Mouse (Mus musculus) G1E (cell line): ENCODE data around the gene Sh2d1b2. TPM values are rescaled to one million over a fixed set of nuclear protein-coding genes. Genes with fewer than 3 reads are reported as not detected.

Experiments used
- ATAC-seq: 2 replicates; pipeline ENCODE4 v1.8.0; 2016; ENCODE audit warnings: mild to moderate bottlenecking; ENCODE audit not compliant: insufficient number of reproducible peaks, poor library complexity, low FRiP score, severe bottlenecking; ENCODE audit errors: extremely low read depth
- DNase-seq: peaks from one replicate; pipeline ENCODE4 v3.0.0; 2012; ENCODE audit warnings: low spot score
- H3K27me3 ChIP-seq: 2 replicates; pipeline ENCODE4 v1.6.1; 2012; ENCODE audit warnings: mild to moderate bottlenecking, low read length, inconsistent platforms; ENCODE audit not compliant: insufficient read depth
- H3K36me3 ChIP-seq: replicated peaks from 2 replicates; pipeline ENCODE3; 2012; ENCODE audit warnings: mild to moderate bottlenecking, inconsistent platforms
- H3K4me1 ChIP-seq: 2 replicates; pipeline ENCODE4 v1.6.1; 2012; ENCODE audit warnings: low read depth, low read length, inconsistent platforms, mixed read lengths; ENCODE audit not compliant: insufficient read depth
- H3K4me3 ChIP-seq: 2 replicates; pipeline ENCODE4 v1.5.1; 2012; ENCODE audit warnings: low read depth, mild to moderate bottlenecking, inconsistent platforms, low read length, moderate library complexity, mixed read lengths
- H3K9me3 ChIP-seq: replicated peaks from 2 replicates; pipeline ENCODE4 v1.6.1; 2012; ENCODE audit warnings: inconsistent platforms
- CTCF ChIP-seq: IDR thresholded peaks from 2 replicates; pipeline ENCODE4 v1.5.1; 2012; ENCODE audit warnings: low read depth, low read length, inconsistent platforms, mixed read lengths
- GATA1 ChIP-seq: IDR thresholded peaks from 2 replicates; pipeline ENCODE4 v1.6.1; 2012; ENCODE audit warnings: borderline replicate concordance, low read length, inconsistent platforms, mixed read lengths
- GATA2 ChIP-seq: IDR thresholded peaks from 2 replicates; pipeline ENCODE4 v1.6.1; 2012; ENCODE audit warnings: low read depth, low read length, inconsistent platforms, borderline replicate concordance
- POLR2AphosphoS5 ChIP-seq: IDR thresholded peaks from 2 replicates; pipeline ENCODE4 v1.6.1; 2012; ENCODE audit warnings: low read depth, low read length, inconsistent platforms; ENCODE audit not compliant: insufficient replicate concordance
- TAL1 ChIP-seq: conservative IDR thresholded peaks from 2 replicates; pipeline ENCODE4 v1.6.1; 2012; ENCODE audit warnings: low read depth, low read length, inconsistent platforms, mixed read lengths
- polyA plus RNA-seq: library from polyadenylated mRNA; stranded (reverse); fragments of >175 nt; gene quantifications from 2 replicates; pipeline ENCODE4 v1.2.3, GENCODE M21; 2012
- total RNA-seq, 2 experiments: library from RNA; stranded (forward) in 1 of 2; stranded (reverse) in 1 of 2; fragments of 200-1000 nt in 1 of 2; fragments of >200 nt in 1 of 2; fragmentation: Nextera tagmentation in 1 of 2; gene quantifications; 2 replicates each; pipeline ENCODE4 v1.2.3; 2014 to 2017

Gene Sh2d1b2
- total and polyA plus RNA-seq, 3 experiments, result 0.16 TPM; not detected in 2

DNA sequence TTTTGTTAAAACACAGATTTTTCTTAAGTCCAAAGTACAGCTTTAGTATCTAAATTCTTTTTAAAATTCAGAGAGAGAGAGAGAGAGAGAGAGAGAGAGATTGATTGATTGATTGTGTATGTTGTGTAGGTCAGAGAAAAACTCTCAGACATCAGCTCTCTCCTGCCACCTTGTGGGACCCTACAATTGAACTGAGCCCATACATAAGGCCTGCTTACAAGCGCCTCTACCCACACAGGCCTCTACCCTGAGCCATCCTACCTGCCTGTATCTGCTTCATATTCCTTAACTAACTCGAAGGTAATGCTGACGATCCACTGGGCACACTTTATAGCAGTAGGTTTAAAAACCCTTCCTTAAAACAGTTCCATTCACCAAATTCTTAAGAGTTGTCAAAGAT, 32.2 kb upstream of the Sh2d1b2 start:
- Histone ChIP-seq H3K36me3 (peaks cover 92% of the 10 kb centered on the region), H3K4me1 (peaks cover 13% of the 10 kb centered on the region), H3K9me3 (no peaks in the 10 kb centered on the region), H3K4me3 (no peak overlapping the region), H3K27me3 (no peaks in the 10 kb centered on the region)
- ATAC-seq, result peak; percentile 79
- no peak for TF ChIP-seq GATA1
- no peak for TF ChIP-seq TAL1
- TF ChIP-seq CTCF, result no peak
- TF ChIP-seq POLR2AphosphoS5, result no peak
- TF ChIP-seq GATA2, result no peak
- DNase-seq, result no peak

DNA sequence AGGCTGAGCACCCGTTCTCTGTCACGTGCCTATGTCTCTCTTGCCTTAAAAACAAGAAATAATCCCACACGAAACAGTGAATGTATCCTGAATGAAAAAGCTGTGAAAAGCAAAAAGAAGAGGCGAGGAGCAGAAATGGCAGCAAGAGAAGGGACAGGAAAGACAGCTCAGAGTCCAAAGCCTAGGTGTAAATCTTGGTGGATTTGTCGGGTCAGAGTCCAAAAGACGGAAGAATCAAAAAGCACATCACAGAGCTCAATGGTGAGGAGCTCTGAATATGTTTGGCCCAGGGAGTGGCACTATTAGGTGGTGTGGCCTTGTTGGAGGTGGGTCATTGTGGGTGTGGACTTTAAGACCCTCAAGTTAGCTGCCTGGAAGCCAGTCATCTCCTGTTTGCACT, 26.2 kb upstream of the Sh2d1b2 start:
- Histone ChIP-seq H3K4me3 (no peak overlapping the region), H3K36me3 (peaks cover 87% of the 10 kb centered on the region), H3K9me3 (no peaks in the 10 kb centered on the region), H3K4me1 (peaks cover 3% of the 10 kb centered on the region; the same call in 1 of the 2 replicates), H3K27me3 (no peaks in the 10 kb centered on the region)
- DNase-seq (no peak), ATAC-seq (no peak)
- TF ChIP-seq POLR2AphosphoS5 (no peak), CTCF (no peak), GATA1 (no peak), TAL1 (no peak), GATA2 (no peak)

DNA sequence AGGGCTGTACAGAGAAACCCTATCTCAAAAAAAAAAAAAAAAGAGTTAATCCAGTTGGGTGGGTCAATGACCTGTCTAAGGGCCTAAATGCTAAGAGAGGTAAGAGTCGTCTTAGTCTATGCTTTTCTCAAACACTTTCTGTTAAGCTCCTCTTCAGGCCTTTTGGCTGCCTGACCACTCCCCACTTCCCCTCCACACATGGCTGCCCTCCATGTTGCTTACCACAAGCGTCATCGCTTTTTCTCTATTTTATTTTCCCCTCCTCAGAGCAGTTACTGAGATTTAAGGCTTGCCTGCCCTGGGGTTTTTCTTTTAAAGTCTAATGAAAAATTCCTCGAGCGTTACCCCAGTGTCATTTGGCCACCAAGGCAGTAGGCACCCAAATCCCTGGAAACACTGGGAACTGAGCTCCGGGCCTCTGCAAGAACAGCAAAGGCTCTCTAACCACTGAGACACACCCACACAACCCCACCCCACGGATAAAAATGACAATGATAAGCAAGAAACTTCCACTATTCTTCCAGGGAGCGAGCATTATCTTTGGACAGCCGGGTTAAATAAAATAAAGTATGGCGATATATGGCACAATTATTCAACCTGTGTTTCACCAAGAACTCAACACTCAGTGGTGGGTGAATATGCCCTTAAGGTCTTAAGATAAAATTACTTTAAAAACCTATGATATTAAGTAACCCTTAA, 19.2 kb upstream of the Sh2d1b2 start:
- no peaks in the 10 kb centered on the region for H3K27me3 ChIP-seq
- peaks cover 39% of the 10 kb centered on the region for H3K36me3 ChIP-seq
- H3K4me3 ChIP-seq, result no peak overlapping the region
- TF ChIP-seq GATA1, result no peak
- no peak for TF ChIP-seq CTCF
- TF ChIP-seq GATA2, result no peak
- no peak for TF ChIP-seq POLR2AphosphoS5
- TF ChIP-seq TAL1, result no peak
- no peak for ATAC-seq
- H3K9me3 ChIP-seq, result no peaks in the 10 kb centered on the region
- H3K4me1 ChIP-seq, result peaks cover 10% of the 10 kb centered on the region
- DNase-seq, result no peak

DNA sequence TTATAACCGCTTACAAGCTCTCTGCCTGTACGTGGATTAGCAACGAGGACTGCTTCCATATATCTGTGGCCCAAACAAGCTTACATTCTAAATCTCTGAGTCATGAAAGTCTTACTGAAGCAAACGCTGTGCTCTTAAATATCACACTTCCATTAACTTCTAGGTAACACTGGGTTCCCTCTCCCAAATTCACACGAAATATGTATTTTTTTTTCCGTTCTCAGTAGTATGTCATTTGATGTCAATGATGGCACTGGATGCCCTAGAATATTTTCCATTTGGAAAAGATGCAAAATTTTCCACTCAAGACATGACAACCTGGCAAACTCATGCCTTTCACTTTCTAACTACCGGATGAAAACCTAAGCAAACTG, 18.2 kb upstream of the Sh2d1b2 start:
- H3K4me3 ChIP-seq, result peak overlapping the region; percentile 84
- DNase-seq, result no peak
- TF ChIP-seq TAL1 (no peak), GATA1 (no peak), CTCF (no peak), GATA2 (no peak), POLR2AphosphoS5 (no peak)
- peaks cover 29% of the 10 kb centered on the region for H3K36me3 ChIP-seq
- H3K4me1 ChIP-seq, result peaks cover 10% of the 10 kb centered on the region
- H3K9me3 ChIP-seq, result no peaks in the 10 kb centered on the region
- no peaks in the 10 kb centered on the region for H3K27me3 ChIP-seq
- ATAC-seq, result no peak

DNA sequence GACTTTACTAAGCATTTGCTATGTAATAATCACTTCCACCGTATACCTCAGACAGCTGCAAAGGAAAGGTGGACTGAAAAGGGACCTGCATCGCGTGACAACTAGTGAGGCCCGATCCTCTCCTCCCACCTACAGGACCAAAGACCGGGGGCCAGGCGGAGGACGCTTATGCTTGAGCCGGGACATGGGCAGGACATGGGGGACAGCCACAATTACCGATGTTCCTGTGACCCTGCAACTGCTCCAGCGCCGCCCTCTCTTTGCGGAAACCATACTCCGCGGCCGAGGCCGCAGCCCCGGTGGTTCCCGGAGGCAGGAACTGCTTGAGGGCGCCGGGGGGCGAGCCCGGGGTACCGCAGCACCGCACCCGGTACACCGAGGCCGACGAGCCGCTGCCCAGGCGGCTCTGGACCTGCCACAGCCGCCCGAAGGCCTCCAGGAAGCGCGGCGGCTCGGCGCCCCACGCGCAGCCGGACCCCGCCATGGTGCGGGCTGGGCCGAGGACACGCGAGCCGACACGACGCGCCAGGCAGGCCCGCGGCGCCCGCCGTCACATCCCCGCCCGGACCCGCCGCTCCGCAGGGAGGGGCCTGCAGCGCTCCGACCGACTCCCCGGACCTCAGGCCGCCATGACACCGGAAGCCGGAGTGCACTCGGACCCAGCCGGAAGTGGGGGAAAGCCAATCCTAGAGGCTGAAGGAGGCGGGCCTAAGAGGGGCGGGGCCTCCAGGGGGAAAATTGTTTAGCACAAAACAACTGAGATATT, 17.6 kb upstream of the Sh2d1b2 start, which contains the start of gene Uhmk1:
Gene Uhmk1, minus strand, starts transcription at position 641 of the 766 bp plus-strand sequence.
- H3K27me3 ChIP-seq, result no peaks in the 10 kb centered on the region
- ATAC-seq (peak; percentile 99), DNase-seq (peak; percentile 77)
- peaks cover 25% of the 10 kb centered on the region for H3K36me3 ChIP-seq
- H3K4me3 ChIP-seq, result peak within 1 kb of the TSS; percentile 84
- TF ChIP-seq GATA1 (no peak), TAL1 (no peak), CTCF (no peak), GATA2 (no peak), POLR2AphosphoS5 (no peak)
- no peaks in the 10 kb centered on the region for H3K9me3 ChIP-seq
- H3K4me1 ChIP-seq, result peaks cover 10% of the 10 kb centered on the region

DNA sequence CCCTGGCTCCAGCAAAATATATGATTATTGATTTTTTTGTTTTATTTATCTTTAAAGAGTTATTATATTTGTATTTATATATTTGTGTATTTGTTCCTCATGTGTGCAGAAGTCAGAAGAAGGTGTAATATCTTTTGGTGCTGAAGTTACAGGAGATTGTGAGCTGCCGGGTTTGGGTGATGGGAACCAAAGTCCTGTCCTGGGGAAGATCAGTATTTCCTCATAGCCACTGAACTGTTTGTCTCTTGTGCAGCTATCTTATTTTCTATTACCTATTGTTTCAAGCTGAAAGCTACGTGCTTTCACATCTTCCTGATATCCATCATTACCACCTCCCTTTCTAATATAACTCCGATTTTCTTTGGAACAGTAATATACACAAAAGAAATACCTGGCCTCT, 17.0 kb upstream of the Sh2d1b2 start:
- DNase-seq, result no peak
- Histone ChIP-seq H3K4me1 (peaks cover 10% of the 10 kb centered on the region), H3K36me3 (peaks cover 20% of the 10 kb centered on the region), H3K4me3 (peak overlapping the region; percentile 84; the same call in 1 of the 2 replicates), H3K27me3 (no peaks in the 10 kb centered on the region), H3K9me3 (no peaks in the 10 kb centered on the region)
- no peak for ATAC-seq
- TF ChIP-seq CTCF, result no peak
- TF ChIP-seq POLR2AphosphoS5, result no peak
- no peak for TF ChIP-seq GATA1
- no peak for TF ChIP-seq GATA2
- TF ChIP-seq TAL1, result no peak
